Mouse (Mus musculus) stomach, embryonic 16.5 days (tissue): ENCODE results near the gene Lao1. TPM values are rescaled to one million over a fixed set of nuclear protein-coding genes. Genes with fewer than 3 reads are reported as not detected.

ENCODE experiments used
- ATAC-seq: fragments of 200-750 bp; cut with Nextera tagmentation; 2 replicates; pipeline ENCODE4 v1.8.0; 2017; ENCODE audit warnings: moderate number of reproducible peaks, moderate TSS enrichment; ENCODE audit not compliant: insufficient read depth, low FRiP score
- H3K27ac ChIP-seq: fragments of 300-500 bp; sonication (generic); 2 replicates; pipeline ENCODE4 v1.5.1; 2014; ENCODE audit warnings: low read length
- H3K27me3 ChIP-seq: fragments of 300-500 bp; sonication (generic); 2 replicates; pipeline ENCODE4 v1.6.1; 2014; ENCODE audit warnings: low read length, control low read depth, mixed read lengths; ENCODE audit not compliant: control insufficient read depth, insufficient read depth
- H3K36me3 ChIP-seq: fragments of 300-500 bp; sonication (generic); 2 replicates; pipeline ENCODE4 v1.6.1; 2014; ENCODE audit warnings: low read length; ENCODE audit not compliant: control insufficient read depth, insufficient read depth
- H3K4me1 ChIP-seq: fragments of 300-500 bp; sonication (generic); 2 replicates; pipeline ENCODE4 v1.6.1; 2014; ENCODE audit warnings: low read length, control low read depth, mixed read lengths; ENCODE audit not compliant: control insufficient read depth, insufficient read depth
- H3K4me2 ChIP-seq: fragments of 300-500 bp; sonication (generic); 2 replicates; pipeline ENCODE4 v1.6.1; 2014; ENCODE audit warnings: low read depth, low read length, mixed read lengths
- H3K4me3 ChIP-seq: fragments of 300-500 bp; sonication (generic); replicated peaks from 2 replicates; pipeline ENCODE4 v1.5.1; 2014; ENCODE audit warnings: mild to moderate bottlenecking, low read length
- H3K9ac ChIP-seq: fragments of 300-500 bp; sonication (generic); 2 replicates; pipeline ENCODE4 v1.6.1; 2014; ENCODE audit warnings: low read length
- H3K9me3 ChIP-seq: fragments of 300-500 bp; sonication (generic); replicated peaks from 2 replicates; pipeline ENCODE4 v1.6.1; 2016; ENCODE audit warnings: low read length, control low read depth; ENCODE audit not compliant: control insufficient read depth
- WGBS: fragments of 180-500 bp; shearing (Covaris S2); extraction: QIAGEN DNeasy Blood & Tissue Kit; methylation state at CpG from one replicate; pipeline ENCODE4 v1.1.7; 2014; 5-methylcytosine and 5-hydroxymethylcytosine counted together
- polyA plus RNA-seq: library from polyadenylated mRNA; unstranded; fragments of >200 nt; fragmentation: Nextera tagmentation; extraction: Ambion mirVana; gene quantifications from 2 replicates; pipeline ENCODE4 v1.2.1, GENCODE M21; 2015

Lao1 gene
- polyA plus RNA-seq, 1 experiment from 2014 or later = not detected

GRCm38 (mm10) chr4:119008476-119008875, 47.1 kb downstream of the Lao1 start:
- H3K9me3 ChIP-seq = no peaks in the 10 kb centered on the region
- no peak overlapping the region for H3K4me2 ChIP-seq
- H3K4me3 ChIP-seq = no peak overlapping the region
- H3K4me1 ChIP-seq = no peaks in the 10 kb centered on the region
- H3K27ac ChIP-seq = no peak overlapping the region
- H3K36me3 ChIP-seq = no peaks in the 10 kb centered on the region
- no peak overlapping the region for H3K9ac ChIP-seq
- no peak for ATAC-seq
- no peaks in the 10 kb centered on the region for H3K27me3 ChIP-seq
- 55% methylated on average over 6 of the region's 6 CpGs for WGBS

- no peak overlapping the region for H3K9ac ChIP-seq
- H3K9me3 ChIP-seq = no peaks in the 10 kb centered on the region
- H3K36me3 ChIP-seq = no peaks in the 10 kb centered on the region
- no peak overlapping the region for H3K27ac ChIP-seq
- no peak overlapping the region for H3K4me3 ChIP-seq
- H3K4me1 ChIP-seq = no peaks in the 10 kb centered on the region
- H3K4me2 ChIP-seq = no peak overlapping the region
- WGBS = 73% methylated on average over 8 of the region's 8 CpGs
- ATAC-seq = no peak
- H3K27me3 ChIP-seq = no peaks in the 10 kb centered on the region
Observed at GRCm38 (mm10) chr4:119009814-119010213, 48.4 kb downstream of the Lao1 start.

GRCm38 (mm10) chr4:119011050-119011680, 49.8 kb downstream of the Lao1 start:
- no peak for ATAC-seq
- Histone ChIP-seq H3K4me1 (no peaks in the 10 kb centered on the region), H3K9me3 (no peaks in the 10 kb centered on the region), H3K36me3 (no peaks in the 10 kb centered on the region), H3K27me3 (no peaks in the 10 kb centered on the region), H3K27ac (no peak overlapping the region), H3K9ac (0 out of 2 replicates have a peak overlapping the region, but pooled peaks have one; percentile 6), H3K4me2 (no peak overlapping the region), H3K4me3 (no peak overlapping the region)
- 59% methylated on average over 10 of the region's 10 CpGs for WGBS

- no peak overlapping the region for H3K27ac ChIP-seq
- no peak overlapping the region for H3K4me3 ChIP-seq
- no peaks in the 10 kb centered on the region for H3K36me3 ChIP-seq
- no peaks in the 10 kb centered on the region for H3K27me3 ChIP-seq
- ATAC-seq = no peak
- 0 out of 2 replicates have a peak, but pooled peaks cover under 1% of the 10 kb centered on the region for H3K4me1 ChIP-seq
- no peaks in the 10 kb centered on the region for H3K9me3 ChIP-seq
- no peak overlapping the region for H3K4me2 ChIP-seq
- 79% methylated on average over 5 of the region's 5 CpGs for WGBS
- H3K9ac ChIP-seq = no peak overlapping the region
Observed at GRCm38 (mm10) chr4:119013031-119013430, 51.7 kb downstream of the Lao1 start.

GRCm38 (mm10) chr4:119014997-119015396, 53.6 kb downstream of the Lao1 start:
- Histone ChIP-seq H3K27ac (no peak overlapping the region), H3K36me3 (no peaks in the 10 kb centered on the region), H3K4me1 (peaks cover 16% of the 10 kb centered on the region), H3K4me2 (no peak overlapping the region), H3K4me3 (no peak overlapping the region), H3K27me3 (no peaks in the 10 kb centered on the region), H3K9ac (no peak overlapping the region), H3K9me3 (no peaks in the 10 kb centered on the region)
- no peak for ATAC-seq

GRCm38 (mm10) chr4:119015557-119015956, 54.2 kb downstream of the Lao1 start:
- Histone ChIP-seq H3K27me3 (no peaks in the 10 kb centered on the region), H3K4me1 (peaks cover 16% of the 10 kb centered on the region), H3K9me3 (no peaks in the 10 kb centered on the region), H3K27ac (no peak overlapping the region), H3K36me3 (no peaks in the 10 kb centered on the region), H3K4me2 (no peak overlapping the region), H3K9ac (no peak overlapping the region), H3K4me3 (no peak overlapping the region)
- ATAC-seq = no peak
- WGBS = 57% methylated on average over 6 of the region's 6 CpGs

- ATAC-seq = no peak
- H3K36me3 ChIP-seq = no peaks in the 10 kb centered on the region
- H3K4me3 ChIP-seq = no peak overlapping the region
- no peaks in the 10 kb centered on the region for H3K27me3 ChIP-seq
- no peak overlapping the region for H3K9ac ChIP-seq
- whole genome bisulfite sequencing = 87% methylated on average over 5 of the region's 5 CpGs
- no peak overlapping the region for H3K27ac ChIP-seq
- no peaks in the 10 kb centered on the region for H3K9me3 ChIP-seq
- peaks cover 16% of the 10 kb centered on the region for H3K4me1 ChIP-seq
- no peak overlapping the region for H3K4me2 ChIP-seq
Observed at GRCm38 (mm10) chr4:119017078-119017477, 55.7 kb downstream of the Lao1 start.

Other genes starting within 250 kb of the Lao1 start
- not detected in 2 replicates for gene Olfr1340, start 241.4 kb upstream of the Lao1 start, polyA plus RNA-seq
- not detected in 2 replicates for gene Olfr1339, start 229.4 kb upstream of the Lao1 start, polyA plus RNA-seq
- gene Olfr1338, start 202.8 kb upstream of the Lao1 start, polyA plus RNA-seq = not detected in 2 replicates
- gene Olfr1337, start 179.0 kb upstream of the Lao1 start, polyA plus RNA-seq = not detected in 2 replicates
- gene Olfr1335, start 151.6 kb upstream of the Lao1 start, polyA plus RNA-seq = not detected in 2 replicates
- gene Olfr1333, start 125.3 kb upstream of the Lao1 start, polyA plus RNA-seq = not detected in 2 replicates
- gene Olfr1331, start 96.9 kb upstream of the Lao1 start, polyA plus RNA-seq = not detected in 2 replicates
- gene Olfr1330, start 73.0 kb upstream of the Lao1 start, polyA plus RNA-seq = not detected in 2 replicates
- not detected in 2 replicates for gene Olfr1329, start 44.1 kb upstream of the Lao1 start, polyA plus RNA-seq
- gene Olfr1328, start 23.0 kb upstream of the Lao1 start, polyA plus RNA-seq = not detected in 2 replicates
- gene Slc2a1, start 147.1 kb downstream of the Lao1 start, polyA plus RNA-seq = 142 and 155 TPM in 2 replicates
- 4.9 and 5.5 TPM in 2 replicates for gene Zfp691, start 212.6 kb downstream of the Lao1 start, polyA plus RNA-seq
- gene Ermap, start 228.4 kb downstream of the Lao1 start, polyA plus RNA-seq = 13.3 and 17.0 TPM in 2 replicates
- 109 and 128 TPM in 2 replicates for gene Svbp, start 233.7 kb downstream of the Lao1 start, polyA plus RNA-seq